Mouse (Mus musculus): ENCODE measurements at regions not wholly inside any gene's neighbourhood (a gene's known extent, or its start where the extent isn't known, plus 50 kb on each side); places are given as distances from the start of the nearest gene placed in this dataset.

- ATAC-seq: no peak
- 88% methylated on average over 3 of the region's 3 CpGs for WGBS
Measured at GRCm38 (mm10) chr13:45307226-45307625, 82.3 kb upstream of the Mylip start.

GRCm38 (mm10) chr13:45319646-45320045 is 69.9 kb upstream of the Mylip start:
- H3K9me3 ChIP-seq (replicated peaks; ENCODE audit: control insufficient read depth, low read length): no peaks in the 10 kb centered on the region

More at GRCm38 (mm10) chr13:45307226-45307625, 82.3 kb upstream of the Mylip start:
- H3K4me1 ChIP-seq (ENCODE audit: control insufficient read depth, insufficient read depth, low read length): peaks cover 3% of the 10 kb centered on the region; the same call in 1 of the 2 replicates
- no peak overlapping the region for H3K27ac ChIP-seq (ENCODE audit: low read depth, low read length)
- H3K9me3 ChIP-seq (replicated peaks; ENCODE audit: control insufficient read depth, low read length): no peaks in the 10 kb centered on the region
- no peaks in the 10 kb centered on the region for H3K36me3 ChIP-seq (ENCODE audit: control insufficient read depth, insufficient read depth, low read length)
- H3K4me2 ChIP-seq (ENCODE audit: low read length): no peak overlapping the region
- no peaks in the 10 kb centered on the region for H3K27me3 ChIP-seq (replicated peaks; ENCODE audit: control insufficient read depth, insufficient read depth, low read length)
- DNase-seq (ENCODE audit: low spot score): no peak
- H3K9ac ChIP-seq (ENCODE audit: low read length): no peak overlapping the region
- H3K4me3 ChIP-seq (ENCODE audit: low read depth, low read length): no peak overlapping the region

DNA sequence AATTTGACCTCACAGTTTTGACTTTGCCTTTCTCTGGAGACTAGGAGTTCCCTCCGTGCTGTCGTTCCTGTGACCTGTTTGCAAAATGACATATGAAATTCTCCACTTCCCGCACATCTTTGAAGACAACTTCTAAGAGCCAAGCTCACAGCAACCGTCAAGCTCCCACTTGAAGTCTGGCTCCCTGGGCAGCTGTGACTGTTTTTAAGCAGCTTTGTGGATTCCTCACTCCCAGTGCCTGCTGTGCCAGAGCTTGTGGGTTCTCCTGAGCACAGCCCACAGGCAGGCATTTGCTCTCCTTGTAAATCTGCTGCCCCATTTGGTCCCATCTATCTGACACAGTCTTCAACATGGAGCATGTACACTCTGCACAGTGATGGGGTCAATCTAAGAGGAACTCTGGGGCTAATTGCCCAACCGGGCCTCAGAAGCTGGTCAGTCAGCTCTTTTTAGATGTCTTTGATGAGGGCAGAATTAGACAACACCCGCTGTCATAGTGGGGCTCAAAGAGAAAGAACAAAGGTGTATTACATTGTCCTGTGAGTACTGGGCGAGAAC is 63.7 kb upstream of the Mylip start:
- Histone ChIP-seq H3K9me3 (replicated peaks; ENCODE audit: control insufficient read depth, low read length) (no peaks in the 10 kb centered on the region), H3K27me3 (replicated peaks; ENCODE audit: control insufficient read depth, insufficient read depth, low read length) (no peaks in the 10 kb centered on the region), H3K4me1 (ENCODE audit: control insufficient read depth, insufficient read depth, low read length) (no peaks in the 10 kb centered on the region), H3K4me3 (ENCODE audit: low read depth, low read length) (no peak overlapping the region), H3K36me3 (ENCODE audit: control insufficient read depth, insufficient read depth, low read length) (no peaks in the 10 kb centered on the region), H3K4me2 (ENCODE audit: low read length) (no peak overlapping the region), H3K27ac (ENCODE audit: low read depth, low read length) (no peak overlapping the region), H3K9ac (ENCODE audit: low read length) (no peak overlapping the region)
- no peak for ATAC-seq
- WGBS: 73% methylated on average over 7 of the region's 7 CpGs
- no peak for DNase-seq (ENCODE audit: low spot score)

More at GRCm38 (mm10) chr13:45319646-45320045, 69.9 kb upstream of the Mylip start:
- no peaks in the 10 kb centered on the region for H3K36me3 ChIP-seq (ENCODE audit: control insufficient read depth, insufficient read depth, low read length)
- WGBS: 70% methylated on average over 6 of the region's 6 CpGs
- no peaks in the 10 kb centered on the region for H3K27me3 ChIP-seq (replicated peaks; ENCODE audit: control insufficient read depth, insufficient read depth, low read length)
- DNase-seq (ENCODE audit: low spot score): no peak
- no peak overlapping the region for H3K9ac ChIP-seq (ENCODE audit: low read length)
- no peaks in the 10 kb centered on the region for H3K4me1 ChIP-seq (ENCODE audit: control insufficient read depth, insufficient read depth, low read length)
- H3K4me3 ChIP-seq (ENCODE audit: low read depth, low read length): no peak overlapping the region
- ATAC-seq: no peak
- H3K4me2 ChIP-seq (ENCODE audit: low read length): no peak overlapping the region
- H3K27ac ChIP-seq (ENCODE audit: low read depth, low read length): no peak overlapping the region

- no peaks in the 10 kb centered on the region for H3K27me3 ChIP-seq (replicated peaks; ENCODE audit: control insufficient read depth, insufficient read depth, low read length)
- H3K4me3 ChIP-seq (ENCODE audit: low read depth, low read length): no peak overlapping the region
- H3K9ac ChIP-seq (ENCODE audit: low read length): no peak overlapping the region
- WGBS: 95% methylated on average over 6 of the region's 6 CpGs
- H3K4me2 ChIP-seq (ENCODE audit: low read length): no peak overlapping the region
- no peaks in the 10 kb centered on the region for H3K36me3 ChIP-seq (ENCODE audit: control insufficient read depth, insufficient read depth, low read length)
- H3K9me3 ChIP-seq (replicated peaks; ENCODE audit: control insufficient read depth, low read length): no peaks in the 10 kb centered on the region
- DNase-seq (ENCODE audit: low spot score) (no peak), ATAC-seq (no peak)
- no peak overlapping the region for H3K27ac ChIP-seq (ENCODE audit: low read depth, low read length)
- H3K4me1 ChIP-seq (ENCODE audit: control insufficient read depth, insufficient read depth, low read length): no peaks in the 10 kb centered on the region
Measured at GRCm38 (mm10) chr13:45326751-45327150, 62.8 kb upstream of the Mylip start.

DNA sequence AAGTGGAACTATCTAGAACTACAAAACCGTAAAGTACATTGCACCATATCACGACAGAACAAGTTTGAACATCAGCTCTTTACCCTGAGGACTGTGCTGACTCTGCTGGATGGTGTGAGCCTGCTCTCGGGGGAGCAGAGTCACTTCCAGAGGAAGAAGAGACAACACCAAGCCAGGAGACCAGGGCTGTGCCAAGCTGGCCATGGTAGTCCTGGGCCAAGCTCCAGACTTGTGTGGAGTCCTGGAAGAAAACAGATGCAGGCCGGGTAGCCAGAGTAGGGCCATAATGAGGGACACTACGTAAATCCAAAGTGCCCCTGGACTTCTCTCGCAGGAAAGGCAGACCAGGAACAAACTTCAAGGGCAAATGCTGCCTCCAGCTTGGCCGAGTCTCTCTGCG is 59.0 kb upstream of the Mylip start:
- ATAC-seq: no peak
- H3K9me3 ChIP-seq (replicated peaks; ENCODE audit: control insufficient read depth, low read length): no peaks in the 10 kb centered on the region
- WGBS: 84% methylated on average over 8 of the region's 8 CpGs

GRCm38 (mm10) chr13:45332031-45332430 is 57.5 kb upstream of the Mylip start:
- no peak overlapping the region for H3K9ac ChIP-seq (ENCODE audit: low read length)
- DNase-seq (ENCODE audit: low spot score) (no peak), ATAC-seq (no peak)
- no peaks in the 10 kb centered on the region for H3K27me3 ChIP-seq (replicated peaks; ENCODE audit: control insufficient read depth, insufficient read depth, low read length)
- H3K4me3 ChIP-seq (ENCODE audit: low read depth, low read length): no peak overlapping the region
- no peaks in the 10 kb centered on the region for H3K9me3 ChIP-seq (replicated peaks; ENCODE audit: control insufficient read depth, low read length)
- no peak overlapping the region for H3K4me2 ChIP-seq (ENCODE audit: low read length)
- 93% methylated on average over 3 of the region's 3 CpGs for WGBS
- no peaks in the 10 kb centered on the region for H3K36me3 ChIP-seq (ENCODE audit: control insufficient read depth, insufficient read depth, low read length)
- H3K4me1 ChIP-seq (ENCODE audit: control insufficient read depth, insufficient read depth, low read length): no peaks in the 10 kb centered on the region
- no peak overlapping the region for H3K27ac ChIP-seq (ENCODE audit: low read depth, low read length)

More for the DNA sequence above, 59.0 kb upstream of the Mylip start:
- no peaks in the 10 kb centered on the region for H3K27me3 ChIP-seq (replicated peaks; ENCODE audit: control insufficient read depth, insufficient read depth, low read length)
- DNase-seq (ENCODE audit: low spot score): no peak
- no peak overlapping the region for H3K9ac ChIP-seq (ENCODE audit: low read length)
- H3K4me2 ChIP-seq (ENCODE audit: low read length): no peak overlapping the region
- H3K27ac ChIP-seq (ENCODE audit: low read depth, low read length): no peak overlapping the region
- H3K36me3 ChIP-seq (ENCODE audit: control insufficient read depth, insufficient read depth, low read length): no peaks in the 10 kb centered on the region
- no peaks in the 10 kb centered on the region for H3K4me1 ChIP-seq (ENCODE audit: control insufficient read depth, insufficient read depth, low read length)
- no peak overlapping the region for H3K4me3 ChIP-seq (ENCODE audit: low read depth, low read length)

GRCm38 (mm10) chr13:45333634-45334033 is 55.9 kb upstream of the Mylip start:
- Histone ChIP-seq H3K9me3 (replicated peaks; ENCODE audit: control insufficient read depth, low read length) (no peaks in the 10 kb centered on the region), H3K4me2 (ENCODE audit: low read length) (no peak overlapping the region), H3K27me3 (replicated peaks; ENCODE audit: control insufficient read depth, insufficient read depth, low read length) (no peaks in the 10 kb centered on the region), H3K4me3 (ENCODE audit: low read depth, low read length) (no peak overlapping the region), H3K36me3 (ENCODE audit: control insufficient read depth, insufficient read depth, low read length) (no peaks in the 10 kb centered on the region), H3K27ac (ENCODE audit: low read depth, low read length) (no peak overlapping the region), H3K4me1 (ENCODE audit: control insufficient read depth, insufficient read depth, low read length) (no peaks in the 10 kb centered on the region), H3K9ac (ENCODE audit: low read length) (no peak overlapping the region)
- DNase-seq (ENCODE audit: low spot score) (no peak), ATAC-seq (no peak)
- WGBS: 80% methylated on average over 5 of the region's 5 CpGs
